Mouse (Mus musculus): ENCODE results near the gene Spout1.
"Not testable (repeated sequence)": the region's sequence is repeated elsewhere in the genome, so short reads cannot be mapped to it uniquely, and the experiment has no call there.

The Spout1 gene

DNA sequence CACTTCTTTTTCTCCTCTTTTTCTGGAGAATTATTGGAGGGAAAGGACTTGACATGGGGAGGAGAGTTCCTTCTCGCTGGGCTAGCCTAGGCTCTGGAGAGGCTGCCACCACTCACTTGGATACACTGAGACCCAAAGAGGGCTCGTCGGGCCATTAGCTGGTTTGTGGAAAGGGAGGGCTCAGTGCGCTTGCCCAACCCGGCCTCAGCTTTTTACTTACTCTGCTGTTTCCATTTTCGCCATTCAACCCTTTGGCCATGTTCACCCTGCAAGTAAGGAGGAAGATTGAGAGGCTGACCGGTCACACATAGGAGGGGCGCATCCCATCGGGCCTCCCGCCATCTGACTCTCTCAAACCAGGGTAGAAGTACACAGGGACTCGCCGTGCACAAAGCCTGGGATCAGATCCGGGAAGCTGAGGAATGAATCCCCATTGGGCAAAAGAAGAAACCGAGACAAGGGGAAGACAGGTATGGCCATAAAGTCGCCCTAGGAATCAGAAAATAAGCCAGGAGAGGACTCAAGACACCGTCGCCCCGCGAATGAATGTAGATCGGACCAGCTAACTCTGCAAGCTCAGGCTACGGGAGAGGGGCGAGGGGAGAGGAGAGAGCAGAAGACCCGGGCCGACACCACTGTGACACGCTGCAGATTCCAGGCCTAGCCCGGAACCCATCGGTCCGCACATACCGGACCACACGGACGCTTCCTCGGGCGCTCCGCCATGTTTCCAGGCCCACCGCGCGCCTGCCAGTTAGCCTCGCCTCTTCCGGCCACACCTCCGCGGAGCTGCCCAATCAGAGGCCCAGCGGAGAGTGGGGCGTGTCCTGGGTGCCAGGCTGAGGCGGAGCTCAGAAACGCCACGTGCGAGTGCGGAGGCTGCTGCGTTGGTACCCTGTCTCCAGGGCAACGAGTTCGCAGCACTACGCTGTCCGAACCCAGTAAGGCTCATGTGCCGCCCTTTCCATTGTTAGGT lies at the start of gene Spout1:
Gene Spout1 (minus strand): TSS at position 760 of the 976 bp plus-strand sequence.
- DNase-seq (ENCODE audit: low spot score): peak; percentile 98

DNA sequence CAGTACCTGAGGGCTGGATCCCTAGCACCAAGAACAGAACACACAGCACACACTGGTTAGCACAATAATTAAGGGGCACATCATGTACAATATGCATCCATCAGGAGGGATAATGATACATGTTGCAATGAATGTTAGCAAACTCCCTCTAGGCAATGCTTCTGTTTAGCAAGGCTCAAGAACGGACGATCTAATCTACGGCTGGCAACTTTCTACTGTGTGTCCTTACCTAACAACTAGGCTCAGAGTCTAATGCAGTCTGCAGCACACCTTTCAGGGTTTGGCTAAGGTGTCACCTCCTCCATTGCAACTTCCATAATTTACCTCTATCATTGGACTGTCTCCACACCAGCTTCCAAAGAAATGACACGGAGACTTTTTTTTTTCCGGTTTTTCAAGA lies 38.0 kb upstream of the Spout1 start:
- no peak for DNase-seq (ENCODE audit: low spot score)

DNA sequence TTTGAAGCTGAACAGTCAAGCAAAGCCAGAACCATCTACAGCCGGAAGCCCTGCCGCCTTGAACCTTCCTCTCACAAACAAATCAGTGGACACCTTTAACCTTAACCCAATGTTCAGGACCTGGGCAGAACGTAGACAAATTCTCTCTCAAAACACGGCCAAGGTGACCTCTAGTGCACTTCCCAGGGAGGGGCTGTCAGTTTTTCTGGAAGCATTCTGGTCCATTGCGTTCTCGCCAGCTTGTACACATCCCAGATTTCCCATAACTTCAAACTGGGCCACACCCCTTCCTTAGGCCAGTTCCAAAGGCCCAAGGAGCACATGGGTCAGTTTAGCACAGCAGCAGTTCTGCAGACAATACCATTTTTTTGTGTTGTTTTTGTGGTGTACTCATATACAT lies 37.2 kb upstream of the Spout1 start:
- DNase-seq (ENCODE audit: low spot score): no peak

DNA sequence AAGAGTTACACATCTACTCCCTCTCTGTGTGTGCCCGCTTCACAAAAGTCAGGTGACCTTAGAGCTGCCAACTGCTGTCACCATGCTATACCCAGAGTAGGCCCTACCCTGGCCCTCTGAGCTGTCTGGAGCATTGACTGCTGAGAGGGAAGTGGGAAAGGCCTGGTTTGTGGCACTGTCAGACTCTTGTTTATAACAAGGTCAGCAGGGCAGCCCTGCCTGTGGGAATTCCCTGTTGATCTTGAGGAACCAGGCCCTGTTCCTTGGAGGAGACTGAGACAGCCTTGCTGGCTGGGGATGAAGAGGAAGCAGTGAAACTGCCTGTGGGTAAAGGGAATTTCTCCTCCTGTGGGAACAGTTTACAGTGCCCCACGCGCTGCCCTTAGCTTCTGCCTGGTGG lies 36.5 kb upstream of the Spout1 start:
- no peak for DNase-seq (ENCODE audit: low spot score)

DNA sequence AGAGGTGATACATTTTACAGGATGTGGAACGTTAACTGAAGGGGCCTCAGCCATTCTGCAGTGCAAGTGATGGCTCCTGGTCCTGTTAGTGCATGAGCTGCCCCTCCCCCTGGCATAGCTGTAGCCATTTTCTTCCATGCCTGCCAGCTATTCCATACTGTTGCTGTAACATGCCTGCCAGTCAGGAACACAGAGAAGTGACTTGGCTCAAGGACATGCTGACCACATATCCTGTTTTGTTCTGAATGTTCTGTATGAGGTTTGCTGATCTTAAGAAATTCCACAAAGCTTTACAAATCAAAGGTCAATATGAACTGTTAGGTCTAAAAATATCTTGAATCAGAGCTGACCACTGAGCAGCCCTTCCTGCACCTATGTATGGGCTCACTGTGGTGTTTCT lies 34.7 kb upstream of the Spout1 start:
- no peak for DNase-seq (ENCODE audit: low spot score)

DNA sequence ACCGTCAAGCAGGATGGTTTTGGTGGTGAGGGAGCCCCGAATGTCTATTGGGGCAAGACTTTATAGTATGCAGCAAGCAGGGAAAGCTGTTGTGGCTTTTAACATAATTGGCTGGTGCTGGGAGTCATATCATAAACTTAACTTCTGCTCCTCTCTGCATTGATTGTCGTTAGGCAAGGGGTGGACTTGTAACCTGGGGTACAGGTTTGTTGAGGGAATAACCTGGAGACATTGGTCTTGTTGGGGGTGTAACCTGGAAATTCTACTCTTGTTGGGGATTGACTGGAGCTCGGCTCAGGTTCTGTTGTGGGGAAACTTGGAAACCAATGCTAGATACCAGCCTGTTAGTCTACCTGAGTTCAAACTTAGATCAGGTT lies 33.9 kb upstream of the Spout1 start:
- DNase-seq (ENCODE audit: low spot score): no peak

DNA sequence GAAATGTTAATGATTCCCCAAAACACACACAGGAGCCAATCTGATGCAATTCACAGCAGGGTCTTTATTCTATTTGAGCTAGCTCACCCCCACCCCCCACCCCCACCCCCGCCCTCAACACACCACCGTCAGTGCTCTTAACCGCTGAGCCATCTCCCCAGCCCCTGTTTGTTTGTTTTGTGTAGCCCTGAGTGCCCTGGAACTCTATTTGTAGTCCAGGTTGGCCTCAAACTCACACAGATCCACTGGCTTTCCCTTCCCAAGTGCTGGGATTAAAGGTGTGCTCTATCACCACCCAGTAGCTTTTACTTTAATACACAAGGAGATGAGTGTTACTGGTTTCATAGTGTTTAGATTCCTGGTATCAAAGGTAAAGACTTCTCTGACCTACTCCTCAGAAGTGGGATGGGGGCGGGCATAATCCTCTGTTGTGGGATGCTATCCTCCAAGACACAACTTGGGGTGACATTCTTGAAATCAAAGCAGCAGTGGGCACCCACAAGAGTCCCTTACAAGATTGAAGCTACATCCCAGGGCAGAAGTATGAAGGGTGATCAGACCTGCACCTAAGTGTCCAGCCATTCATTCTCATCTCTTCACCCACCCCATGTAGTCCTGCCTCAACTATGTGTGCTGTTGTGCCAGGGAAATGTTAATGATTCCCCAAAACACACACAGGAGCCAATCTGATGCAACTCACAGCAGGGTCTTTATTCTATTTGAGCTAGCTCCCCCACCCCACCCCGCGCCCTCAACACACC lies 33.3 kb upstream of the Spout1 start:
- DNase-seq (ENCODE audit: low spot score): no peak

DNA sequence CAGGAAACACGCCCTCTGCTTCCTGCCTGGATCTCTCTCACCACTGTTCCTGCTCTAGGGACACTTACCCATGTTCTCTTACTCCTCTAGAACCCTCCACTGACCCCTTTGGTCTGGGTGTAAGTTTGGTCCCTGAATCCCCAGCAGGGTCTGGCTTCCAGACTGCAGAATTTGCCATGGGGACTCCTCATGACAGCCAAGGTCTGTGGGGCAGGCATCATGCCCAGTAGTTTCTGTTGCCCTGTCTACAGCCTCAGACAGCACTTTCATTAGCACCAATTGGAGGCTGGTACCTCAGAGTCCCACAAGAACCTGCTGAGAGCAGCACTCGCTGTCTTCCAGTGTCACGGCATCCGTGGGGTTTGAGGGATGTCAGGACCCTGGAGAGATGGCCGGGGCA lies 29.6 kb upstream of the Spout1 start:
- no peak for DNase-seq (ENCODE audit: low spot score)

DNA sequence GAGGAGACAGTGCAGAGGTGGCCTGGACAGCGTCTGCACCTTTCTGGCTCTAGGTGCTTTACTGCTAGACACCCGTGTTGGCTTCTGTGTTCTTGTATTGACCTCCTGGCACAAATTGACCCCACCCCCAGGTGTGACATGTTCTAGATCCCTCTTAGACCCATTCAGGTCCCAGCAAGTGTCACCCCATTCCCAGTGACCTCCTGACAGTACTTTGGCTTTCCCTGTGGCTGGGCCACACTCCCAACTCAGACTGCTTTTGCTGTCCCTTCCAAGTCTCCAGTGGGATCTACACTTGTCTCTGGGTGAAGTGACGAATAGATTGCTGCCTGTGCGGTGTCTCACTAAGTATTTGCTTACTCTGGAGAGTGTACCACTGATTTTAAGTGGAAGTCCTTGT lies 29.1 kb upstream of the Spout1 start:
- DNase-seq (ENCODE audit: low spot score): no peak

DNA sequence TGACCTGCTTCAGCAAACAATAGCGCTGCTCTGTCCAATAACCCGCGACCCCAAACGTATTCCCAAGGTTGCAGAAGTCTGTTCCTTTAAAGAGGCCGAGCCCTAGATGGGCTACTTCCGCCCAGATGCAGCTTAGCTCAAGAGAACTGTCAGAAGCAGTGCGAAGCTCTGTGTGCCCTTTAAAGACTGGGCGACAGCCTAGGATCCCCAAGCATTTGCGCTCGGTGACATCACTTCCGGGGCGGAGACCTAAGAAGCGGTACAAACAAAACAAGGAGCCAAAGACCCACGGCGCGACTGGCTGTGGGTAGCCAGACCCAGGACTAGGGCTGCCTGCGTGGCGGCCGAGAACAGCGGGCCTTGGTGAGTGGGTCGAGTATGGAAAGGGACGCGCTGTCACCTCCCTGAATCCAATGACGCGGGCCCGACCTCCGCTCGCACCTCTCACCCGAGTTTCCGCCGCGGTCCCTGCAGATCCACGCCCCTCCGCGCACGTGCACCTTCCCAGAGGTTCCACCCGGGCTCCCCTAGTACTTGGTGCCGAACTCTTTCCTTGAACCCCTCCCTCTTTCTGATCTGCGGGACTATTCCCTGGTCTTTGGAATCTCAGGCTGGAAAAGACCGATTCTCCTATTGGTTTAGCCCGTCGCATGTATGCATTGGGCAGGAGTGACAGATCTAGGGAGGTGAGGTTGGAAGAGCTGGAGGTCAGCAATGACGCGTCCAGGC lies 27.5 kb upstream of the Spout1 start, which contains the start of gene Kyat1:
Gene Kyat1 (minus strand): TSS at position 219 of the 729 bp plus-strand sequence.
- DNase-seq (ENCODE audit: low spot score): peak; percentile 92

DNA sequence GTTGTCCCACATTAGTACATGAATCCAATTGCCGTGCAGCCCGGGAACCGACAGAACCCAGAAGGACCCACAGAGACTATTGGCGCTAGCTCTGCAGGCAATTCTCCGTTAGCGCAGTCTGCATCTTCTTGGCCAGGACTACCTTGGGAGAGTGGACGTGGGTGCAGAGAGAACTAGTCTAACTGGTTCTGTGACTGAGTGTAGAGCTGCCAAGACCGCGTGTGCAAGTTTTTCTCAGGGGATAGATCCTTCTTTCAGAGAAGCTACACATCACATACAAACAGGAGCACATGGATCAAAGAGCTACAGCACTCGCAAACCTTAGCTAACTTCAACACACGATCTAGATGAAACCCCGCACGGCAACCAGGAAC lies 27.0 kb upstream of the Spout1 start:
- no peak for DNase-seq (ENCODE audit: low spot score)

DNA sequence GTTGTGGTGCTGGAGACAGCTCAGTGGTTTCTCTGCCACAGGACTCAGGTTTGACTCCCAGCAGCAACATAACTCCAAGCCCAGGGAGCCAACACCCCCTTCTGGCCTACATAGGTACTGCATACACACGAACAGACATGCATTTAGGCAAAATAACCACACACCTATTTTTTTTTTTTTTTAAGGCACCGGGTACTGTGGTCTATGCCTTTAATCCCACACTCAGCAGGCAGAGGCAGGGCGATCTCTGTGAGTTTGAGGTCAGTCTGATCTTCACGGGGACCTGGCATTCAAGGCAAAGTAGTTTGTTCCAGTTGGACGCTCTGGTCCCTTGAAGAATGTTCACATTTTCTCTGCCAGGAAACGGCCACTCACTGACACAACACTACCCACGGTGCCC lies 25.2 kb upstream of the Spout1 start:
- no peak for DNase-seq (ENCODE audit: low spot score)

DNA sequence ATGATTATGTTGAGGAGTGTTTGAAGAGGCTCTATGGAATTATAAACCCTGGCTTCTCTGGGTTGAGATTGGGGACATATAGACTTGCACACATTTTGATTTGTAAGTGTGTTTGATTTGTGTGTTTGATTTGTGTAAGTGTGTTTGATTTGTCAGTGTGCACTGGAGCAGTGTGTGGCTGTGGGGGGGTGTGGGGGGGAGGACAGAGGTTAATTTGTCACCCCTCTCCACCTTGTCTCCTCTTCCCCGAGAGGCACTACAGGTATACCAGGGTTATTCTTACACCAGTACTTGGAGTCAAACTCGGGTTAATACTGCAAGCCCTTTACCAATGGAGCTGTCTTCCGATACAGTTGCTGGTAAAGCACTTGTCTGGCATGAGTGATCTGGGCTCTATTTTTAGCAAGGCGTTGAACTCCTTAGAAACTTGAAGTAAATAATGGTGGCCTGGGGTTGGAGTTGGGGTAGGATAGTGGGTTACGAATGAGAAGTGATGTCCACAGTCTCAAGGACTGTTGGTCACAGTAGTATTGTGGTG lies 22.2 kb upstream of the Spout1 start:
- no peak for DNase-seq (ENCODE audit: low spot score)

DNA sequence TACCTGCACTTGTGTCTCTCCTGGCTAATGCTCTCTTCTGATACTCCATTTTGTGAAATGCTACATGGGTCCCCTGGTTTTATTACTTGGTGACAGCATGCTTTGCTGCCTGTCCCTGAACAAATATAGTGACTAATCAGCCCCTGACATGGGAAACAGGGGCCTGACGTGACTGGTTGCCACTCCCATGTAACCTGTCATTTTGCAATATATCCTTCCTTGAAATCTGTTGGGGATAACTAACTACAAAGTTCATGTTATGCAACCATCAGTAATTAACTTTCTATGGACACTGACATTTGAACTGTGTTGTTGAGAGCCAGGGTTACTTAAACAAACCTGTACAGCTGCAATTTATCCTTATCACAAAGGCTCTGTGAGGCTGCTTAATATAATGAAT lies 21.7 kb upstream of the Spout1 start:
- DNase-seq (ENCODE audit: low spot score): no peak

DNA sequence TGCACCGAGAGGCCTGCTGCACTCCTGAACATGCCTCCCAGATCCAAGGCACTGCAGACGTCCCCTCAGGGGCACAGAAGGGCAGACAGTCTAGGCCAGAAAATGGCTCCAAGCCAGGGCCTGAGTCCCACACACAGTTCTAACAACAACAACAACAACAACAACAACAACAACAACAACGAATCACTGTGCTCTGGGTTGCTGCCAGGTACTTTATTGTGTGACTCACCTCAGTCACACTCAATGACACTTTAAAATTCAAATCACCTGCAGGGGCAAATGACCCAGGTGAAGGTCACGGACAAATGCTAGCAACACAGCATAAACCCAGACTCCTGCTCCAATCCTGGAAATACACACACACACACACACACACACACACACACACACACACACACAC lies 19.8 kb upstream of the Spout1 start:
- no peak for DNase-seq (ENCODE audit: low spot score)

DNA sequence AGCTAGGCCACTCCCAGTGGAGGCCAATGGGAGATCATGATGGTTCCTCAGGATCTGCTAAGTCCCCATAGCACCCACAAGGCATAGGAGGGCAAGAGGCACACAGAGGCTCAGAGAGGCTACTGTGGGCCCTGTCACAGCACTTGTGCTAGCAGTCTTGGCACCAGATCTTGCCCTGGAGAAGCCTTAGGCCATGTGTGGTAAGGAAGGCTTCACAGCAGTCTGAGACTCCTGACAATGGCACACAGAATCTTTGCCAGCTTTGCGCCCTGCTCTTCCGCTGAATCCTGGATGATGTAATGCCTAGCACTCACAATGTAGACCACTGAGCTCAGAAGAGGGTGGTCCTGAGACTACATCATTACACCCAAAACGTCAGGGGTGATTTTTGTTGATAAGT lies 16.4 kb upstream of the Spout1 start:
- DNase-seq (ENCODE audit: low spot score): no peak

DNA sequence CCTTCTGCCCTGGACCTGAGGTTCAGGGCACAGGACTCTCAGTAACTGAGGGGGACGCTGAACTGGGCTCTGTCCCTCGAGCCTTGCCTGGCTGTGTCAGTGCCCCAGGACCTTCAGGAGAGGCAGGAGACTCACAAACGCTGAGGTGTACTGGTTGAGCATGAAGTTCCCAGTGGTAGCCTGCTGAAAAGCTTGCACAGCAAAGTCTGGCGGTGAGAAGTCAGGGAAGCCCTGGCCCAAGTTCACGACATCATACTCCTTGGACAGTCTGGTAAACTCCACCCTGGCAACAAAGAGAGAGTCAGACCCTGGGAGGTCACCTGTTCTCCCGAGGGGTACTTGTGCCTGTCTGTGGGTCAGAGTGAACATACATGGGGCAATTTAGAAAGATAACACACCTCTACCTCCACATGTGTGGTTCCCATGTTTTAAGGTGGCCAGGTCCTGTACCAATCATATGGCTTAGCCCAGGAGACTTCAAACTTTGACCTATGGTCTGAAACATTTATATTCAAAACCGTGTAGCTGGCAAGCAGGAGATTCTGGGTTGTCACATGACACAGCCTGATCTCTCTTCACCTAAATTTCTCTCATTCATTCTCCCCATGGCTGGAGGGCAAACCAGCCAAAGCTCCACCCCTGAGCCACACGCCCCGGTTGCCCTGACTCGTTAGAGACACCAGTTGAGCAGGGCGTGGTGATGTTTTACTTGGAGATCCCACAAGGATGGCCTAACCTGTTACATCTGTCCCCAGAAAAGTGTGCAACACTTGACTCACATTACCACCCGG lies 13.7 kb upstream of the Spout1 start:
- no peak for DNase-seq (ENCODE audit: low spot score)

DNA sequence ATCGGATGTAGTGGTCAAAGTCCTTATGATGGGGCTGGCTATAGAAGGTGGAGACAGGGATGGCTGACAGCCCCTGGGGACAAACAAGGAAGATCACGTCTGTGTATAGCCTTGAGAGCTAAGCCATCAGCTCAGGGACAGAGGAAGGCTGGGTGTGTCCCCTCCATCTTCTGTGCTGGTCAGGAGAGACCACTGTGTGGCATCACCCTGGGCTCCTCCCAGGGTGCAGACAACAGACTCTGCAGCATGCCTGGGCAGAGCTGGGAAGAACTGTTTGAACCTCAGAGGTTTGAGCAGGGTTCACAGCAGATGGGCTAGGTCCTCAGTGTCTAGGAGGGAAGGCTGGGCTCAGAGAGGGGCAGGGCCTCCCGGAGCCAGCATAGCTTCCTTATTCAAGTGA lies 7.4 kb upstream of the Spout1 start:
- no peak for DNase-seq (ENCODE audit: low spot score)

DNA sequence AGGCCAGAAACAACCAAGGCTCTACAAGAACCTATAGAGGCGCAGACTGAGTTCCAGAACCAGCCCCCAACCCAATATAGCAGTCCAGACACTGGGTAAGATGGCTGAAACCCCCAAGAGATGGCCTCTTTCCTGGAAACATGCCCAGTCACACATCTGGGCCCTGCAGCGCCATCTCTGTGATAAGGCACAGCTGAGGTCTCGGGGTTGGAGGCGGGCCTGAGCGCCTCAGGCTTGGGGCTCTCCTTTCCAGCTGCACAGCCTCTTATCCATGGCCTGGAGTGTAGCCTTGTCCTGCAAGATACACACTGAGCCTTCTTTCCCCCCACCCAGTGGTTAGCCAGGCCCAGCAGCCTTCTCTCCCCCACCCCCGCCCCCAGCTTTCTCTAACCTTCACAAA lies 7.0 kb upstream of the Spout1 start:
- no peak for DNase-seq (ENCODE audit: low spot score)

DNA sequence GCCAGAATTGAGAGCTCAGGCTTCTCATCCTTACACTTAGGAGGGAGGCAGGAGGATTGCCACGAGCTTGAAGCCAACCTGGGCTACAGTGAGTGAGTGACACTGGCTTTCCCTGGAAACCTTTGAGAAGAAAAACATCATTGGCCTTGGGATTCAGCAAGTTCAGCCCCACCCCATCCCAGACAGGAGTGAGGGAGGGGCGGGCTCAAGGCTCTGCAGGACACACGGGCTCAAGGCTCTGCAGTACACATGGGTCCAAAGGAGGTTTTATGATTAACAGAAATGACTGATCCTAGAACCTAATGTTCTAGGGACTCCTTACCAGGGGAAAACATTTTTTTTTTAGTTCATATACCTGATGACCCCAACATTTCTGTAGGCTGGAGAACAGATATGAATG lies 5.5 kb upstream of the Spout1 start:
- no peak for DNase-seq (ENCODE audit: low spot score)

DNA sequence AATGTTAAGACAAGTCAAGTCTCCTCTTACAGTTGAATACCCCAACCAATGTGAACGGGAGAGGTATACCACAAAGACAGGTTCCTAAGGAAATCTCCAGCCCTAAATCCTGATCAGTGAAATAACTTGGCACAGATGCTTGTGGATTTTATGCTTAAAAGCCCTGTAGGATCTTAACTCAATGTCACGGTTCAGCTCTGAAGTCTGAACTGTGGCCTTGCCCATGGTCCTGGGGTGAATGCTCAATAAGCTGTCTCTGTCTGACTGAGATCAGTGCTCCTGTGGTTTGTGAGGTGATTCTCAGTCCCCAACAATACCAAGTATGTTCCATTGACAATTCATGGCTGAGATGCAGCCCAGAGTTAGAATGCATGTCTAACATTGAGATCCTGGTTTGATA lies 4.2 kb upstream of the Spout1 start:
- no peak for DNase-seq (ENCODE audit: low spot score)

DNA sequence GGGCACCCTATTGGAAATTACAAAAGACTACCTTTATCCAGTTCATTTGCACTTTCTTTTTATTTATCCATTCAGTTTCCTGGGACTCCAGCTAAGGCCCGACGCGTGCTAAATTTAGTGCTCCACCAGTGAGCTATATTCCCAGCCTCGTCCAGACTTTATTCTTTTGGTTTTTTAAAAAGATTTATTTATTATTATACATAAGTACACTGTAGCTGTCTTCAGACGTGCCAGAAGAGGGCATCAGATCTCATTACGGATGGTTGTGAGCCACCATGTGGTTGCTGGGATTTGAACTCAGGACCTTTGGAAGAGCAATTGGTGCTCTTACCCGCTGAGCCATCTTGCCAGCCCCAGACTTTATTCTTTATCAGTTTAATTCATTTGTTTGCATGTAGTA lies 452 bp upstream of the Spout1 start:
- DNase-seq (ENCODE audit: low spot score): not testable (repeated sequence)

Measured in testis, postnatal 10 days (tissue).